Mouse (Mus musculus) forebrain, embryonic 14.5 days (tissue): Measurements from ENCODE around the gene Gprc5b. TPM values are rescaled to one million over a fixed set of nuclear protein-coding genes. Genes with fewer than 3 reads are reported as not detected.

Experiments
- ATAC-seq: fragments of 200-750 bp; cut with Nextera tagmentation; 2 replicates; pipeline ENCODE4 v1.8.0; 2017; ENCODE audit warnings: mild to moderate bottlenecking, moderate library complexity
- DNase-seq: peaks from one replicate; pipeline ENCODE4 v3.0.0-alpha.2; 2015; ENCODE audit warnings: low spot score
- H3K27ac ChIP-seq: fragments of 300-500 bp; sonication (generic); 2 replicates; pipeline ENCODE4 v1.5.1; 2014; ENCODE audit warnings: low read depth, mild to moderate bottlenecking, control low read depth, low read length, moderate library complexity
- H3K27me3 ChIP-seq: fragments of 300-500 bp; sonication (generic); replicated peaks from 2 replicates; pipeline ENCODE4 v1.6.1; 2014; ENCODE audit warnings: low read length, control low read depth, mixed read lengths; ENCODE audit not compliant: control insufficient read depth, insufficient read depth
- H3K36me3 ChIP-seq: fragments of 300-500 bp; sonication (generic); 2 replicates; pipeline ENCODE4 v1.6.1; 2014; ENCODE audit warnings: low read length, control low read depth; ENCODE audit not compliant: control insufficient read depth, insufficient read depth
- H3K4me1 ChIP-seq: fragments of 300-500 bp; sonication (generic); 2 replicates; pipeline ENCODE4 v1.6.1; 2014; ENCODE audit warnings: antibody characterized with exemption, low read length, control low read depth; ENCODE audit not compliant: control insufficient read depth, insufficient read depth
- H3K4me2 ChIP-seq: fragments of 300-500 bp; sonication (generic); 2 replicates; pipeline ENCODE4 v1.6.1; 2014; ENCODE audit warnings: mild to moderate bottlenecking, control low read depth, low read length
- H3K4me3 ChIP-seq: fragments of 300-500 bp; sonication (generic); 2 replicates; pipeline ENCODE4 v1.5.1; 2014; ENCODE audit warnings: low read depth, low read length, control low read depth
- H3K9ac ChIP-seq: fragments of 300-500 bp; sonication (generic); 2 replicates; pipeline ENCODE4 v1.6.1; 2014; ENCODE audit warnings: mild to moderate bottlenecking, low read length, control low read depth, moderate library complexity
- H3K9me3 ChIP-seq: fragments of 300-500 bp; sonication (generic); replicated peaks from 2 replicates; pipeline ENCODE4 v1.6.1; 2016; ENCODE audit warnings: low read length, control low read depth, mixed read lengths; ENCODE audit not compliant: control insufficient read depth
- WGBS: fragments of 180-500 bp; shearing (Covaris S2); extraction: QIAGEN DNeasy Blood & Tissue Kit; methylation state at CpG from one replicate; pipeline ENCODE4 v1.1.7; 2014; 5-methylcytosine and 5-hydroxymethylcytosine counted together
- polyA plus RNA-seq: library from polyadenylated mRNA; unstranded; fragments of >200 nt; fragmentation: Nextera tagmentation; extraction: Ambion mirVana; gene quantifications from 2 replicates; pipeline ENCODE4 v1.2.1, GENCODE M21; 2014

Gene Gprc5b
- polyA plus RNA-seq, 1 experiment from 2014 or later, result 12.6 TPM

DNA sequence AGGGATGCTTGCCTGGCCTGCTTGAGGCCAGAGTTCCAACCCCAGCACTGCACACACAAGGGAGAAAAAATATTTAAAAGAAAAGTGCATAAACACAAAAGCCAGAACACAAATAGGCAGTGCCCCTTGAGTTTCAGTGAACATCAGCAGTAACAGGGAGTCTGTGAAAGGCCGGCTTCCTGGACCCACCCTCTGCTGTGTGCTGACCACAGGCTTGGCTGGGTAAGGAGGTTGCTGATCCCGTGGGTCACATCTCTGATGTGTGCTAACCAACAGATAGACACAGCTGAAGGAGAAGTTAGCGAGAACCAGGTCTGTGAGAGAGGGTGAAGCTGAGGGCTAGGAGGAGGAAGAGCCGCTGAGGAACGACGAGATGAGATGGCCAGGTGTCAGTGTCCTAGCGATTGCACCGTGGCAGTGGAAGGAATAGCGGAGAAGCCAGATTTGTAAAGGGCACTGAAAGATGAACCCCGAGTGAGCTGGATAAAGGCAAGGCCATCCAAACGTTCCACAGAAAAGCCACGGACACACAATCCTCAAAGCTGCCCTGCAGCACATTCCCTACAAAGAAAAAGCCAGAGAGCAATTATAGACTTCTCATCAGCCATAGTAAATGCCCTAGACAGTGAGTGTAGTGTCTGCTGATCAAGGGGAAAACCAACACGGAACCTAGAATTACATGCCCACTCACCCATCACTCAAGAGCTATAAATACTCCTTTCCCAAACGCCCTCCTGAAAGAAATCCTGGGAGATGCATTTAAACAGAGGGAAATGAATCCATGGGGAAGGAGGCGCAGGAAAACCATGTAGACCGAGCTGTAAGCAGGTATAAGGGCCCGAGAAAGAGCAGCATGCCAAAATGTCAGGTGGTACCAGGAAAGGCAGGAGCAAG, 63.3 kb downstream of the Gprc5b start:
- no peaks in the 10 kb centered on the region for H3K27me3 ChIP-seq
- DNase-seq, result no peak
- no peak overlapping the region for H3K27ac ChIP-seq
- WGBS, result 79% methylated on average over 17 of the region's 17 CpGs
- H3K4me2 ChIP-seq, result no peak overlapping the region
- H3K9ac ChIP-seq, result no peak overlapping the region
- H3K36me3 ChIP-seq, result no peaks in the 10 kb centered on the region
- H3K4me3 ChIP-seq, result no peak overlapping the region
- H3K9me3 ChIP-seq, result no peaks in the 10 kb centered on the region
- H3K4me1 ChIP-seq, result peaks cover 2% of the 10 kb centered on the region; the same call in 1 of the 2 replicates
- no peak for ATAC-seq

DNA sequence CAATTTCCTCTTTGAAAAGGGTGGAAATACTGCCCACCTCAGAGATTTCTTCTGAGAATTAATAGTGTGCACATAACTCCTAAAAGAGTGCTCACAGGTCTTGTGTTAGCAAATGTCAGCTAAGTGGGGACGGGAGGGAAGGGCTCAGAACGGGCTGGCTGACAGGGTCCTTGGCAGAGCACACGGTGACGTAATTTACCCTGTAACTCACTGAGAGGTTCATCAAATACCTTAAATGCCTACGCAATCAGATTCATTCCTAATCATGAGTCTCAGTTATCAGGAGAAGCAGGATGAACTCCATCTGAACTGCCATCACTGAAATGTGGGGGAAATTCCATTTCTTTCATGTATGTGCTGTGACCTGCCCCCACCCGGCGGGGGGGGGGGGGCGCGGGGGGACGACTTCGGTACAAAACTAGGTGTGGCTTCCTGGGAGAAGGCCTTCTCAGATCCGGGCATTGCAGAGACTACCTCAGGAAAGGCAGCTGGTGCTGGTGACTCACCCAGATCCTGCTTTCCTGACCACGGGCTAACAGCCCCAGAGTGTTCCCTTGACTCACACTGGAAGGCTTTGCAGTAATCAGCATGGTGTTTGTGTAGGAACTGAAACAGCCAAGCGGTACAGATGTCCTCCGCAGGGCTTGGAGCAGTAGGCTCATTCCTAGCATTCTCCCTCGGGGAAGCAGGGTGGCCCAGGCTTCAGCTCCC, 65.3 kb downstream of the Gprc5b start:
- no peak for DNase-seq

GRCm38 (mm10) chr7:118928916-118929315, 66.1 kb downstream of the Gprc5b start:
- DNase-seq, result no peak
- no peak overlapping the region for H3K4me3 ChIP-seq
- H3K4me2 ChIP-seq, result no peak overlapping the region
- no peak for ATAC-seq
- WGBS, result 68% methylated on average over 8 of the region's 8 CpGs
- no peak overlapping the region for H3K27ac ChIP-seq
- no peaks in the 10 kb centered on the region for H3K36me3 ChIP-seq
- no peaks in the 10 kb centered on the region for H3K9me3 ChIP-seq
- H3K4me1 ChIP-seq, result no peaks in the 10 kb centered on the region
- H3K9ac ChIP-seq, result no peak overlapping the region
- no peaks in the 10 kb centered on the region for H3K27me3 ChIP-seq

More for the DNA sequence above, 65.3 kb downstream of the Gprc5b start:
- H3K4me3 ChIP-seq, result no peak overlapping the region
- WGBS, result 46% methylated on average over 16 of the region's 16 CpGs
- H3K9me3 ChIP-seq, result no peaks in the 10 kb centered on the region
- no peak overlapping the region for H3K27ac ChIP-seq
- no peaks in the 10 kb centered on the region for H3K4me1 ChIP-seq
- no peaks in the 10 kb centered on the region for H3K27me3 ChIP-seq
- no peak overlapping the region for H3K4me2 ChIP-seq
- H3K36me3 ChIP-seq, result no peaks in the 10 kb centered on the region
- no peak for ATAC-seq
- no peak overlapping the region for H3K9ac ChIP-seq

DNA sequence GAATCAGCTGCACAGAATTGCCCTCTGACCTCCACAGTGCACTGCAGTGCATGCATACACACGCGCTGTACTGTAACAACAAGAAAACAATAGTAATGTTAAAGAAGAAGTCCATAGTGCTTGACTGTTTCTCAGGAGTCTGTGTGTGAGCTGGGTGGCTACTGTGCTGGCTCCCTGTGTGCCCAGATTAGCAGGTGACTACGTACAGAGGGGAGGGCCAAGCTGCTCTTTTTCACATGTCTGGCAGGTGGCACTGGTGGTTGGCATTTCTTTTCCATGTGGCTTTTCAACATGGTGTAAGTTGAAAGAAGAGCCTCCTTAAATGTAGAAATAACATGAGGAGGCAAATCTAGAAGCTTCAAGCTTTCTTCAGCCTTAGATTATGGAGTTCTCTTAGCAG, 66.7 kb downstream of the Gprc5b start:
- DNase-seq (no peak), ATAC-seq (no peak)
- 91% methylated on average over 3 of the region's 3 CpGs for WGBS
- Histone ChIP-seq H3K27me3 (no peaks in the 10 kb centered on the region), H3K9me3 (no peaks in the 10 kb centered on the region), H3K4me1 (no peaks in the 10 kb centered on the region), H3K4me3 (no peak overlapping the region), H3K9ac (no peak overlapping the region), H3K27ac (no peak overlapping the region), H3K4me2 (no peak overlapping the region), H3K36me3 (no peaks in the 10 kb centered on the region)

DNA sequence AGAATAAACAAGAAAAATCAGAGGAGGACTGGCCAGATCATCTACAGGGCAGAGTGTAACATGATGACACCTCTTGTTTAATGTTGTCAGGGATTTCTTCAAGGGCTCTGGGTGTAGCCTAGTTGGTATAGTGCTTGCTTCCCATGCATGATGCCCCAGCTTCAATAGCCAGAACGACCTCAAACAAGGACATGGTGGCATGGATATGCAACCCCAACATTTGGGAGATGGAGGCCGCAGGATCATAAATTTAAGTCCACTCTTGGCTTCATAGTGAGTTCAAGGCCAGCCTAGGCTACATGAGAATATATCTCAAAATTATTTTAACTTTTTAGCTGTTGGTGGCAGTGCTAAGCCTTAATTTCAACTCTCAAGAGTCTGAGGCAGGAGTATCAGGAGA, 67.7 kb downstream of the Gprc5b start:
- Histone ChIP-seq H3K27me3 (no peaks in the 10 kb centered on the region), H3K4me2 (no peak overlapping the region), H3K4me1 (no peaks in the 10 kb centered on the region), H3K9ac (no peak overlapping the region), H3K27ac (no peak overlapping the region), H3K36me3 (no peaks in the 10 kb centered on the region), H3K9me3 (no peaks in the 10 kb centered on the region), H3K4me3 (no peak overlapping the region)
- WGBS, result 94% methylated on average over 2 of the region's 2 CpGs
- DNase-seq (no peak), ATAC-seq (no peak)

GRCm38 (mm10) chr7:118926516-118927260, 68.3 kb downstream of the Gprc5b start:
- Histone ChIP-seq H3K9me3 (no peaks in the 10 kb centered on the region), H3K4me3 (no peak overlapping the region), H3K27me3 (no peaks in the 10 kb centered on the region), H3K36me3 (no peaks in the 10 kb centered on the region), H3K27ac (no peak overlapping the region), H3K9ac (no peak overlapping the region), H3K4me1 (no peaks in the 10 kb centered on the region), H3K4me2 (no peak overlapping the region)
- ATAC-seq, result no peak
- 86% methylated on average over 6 of the region's 6 CpGs for whole genome bisulfite sequencing
- no peak for DNase-seq

DNA sequence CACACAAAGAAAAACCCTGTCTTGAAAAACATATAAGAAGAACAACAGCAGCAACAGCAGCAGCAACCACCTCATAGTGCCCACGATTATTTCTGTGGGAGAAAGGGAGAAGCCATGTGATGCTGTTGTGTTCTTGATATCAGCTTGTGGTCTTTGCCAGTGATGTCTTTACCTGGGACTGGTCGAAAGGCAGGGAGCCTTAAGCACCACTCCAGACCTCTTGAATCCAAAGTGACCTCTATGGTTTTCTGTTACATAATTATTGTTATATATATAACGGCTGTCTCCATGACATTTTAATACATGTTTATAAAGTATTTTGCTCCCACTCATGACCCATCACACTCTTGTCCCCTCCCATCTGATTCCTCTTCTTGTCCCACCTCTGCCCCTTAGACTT, 69.5 kb downstream of the Gprc5b start:
- no peaks in the 10 kb centered on the region for H3K4me1 ChIP-seq
- ATAC-seq, result no peak
- H3K27me3 ChIP-seq, result no peaks in the 10 kb centered on the region
- no peak overlapping the region for H3K9ac ChIP-seq
- H3K4me3 ChIP-seq, result no peak overlapping the region
- no peak for DNase-seq
- no peaks in the 10 kb centered on the region for H3K9me3 ChIP-seq
- no peak overlapping the region for H3K27ac ChIP-seq
- no peak overlapping the region for H3K4me2 ChIP-seq
- no peaks in the 10 kb centered on the region for H3K36me3 ChIP-seq
- WGBS, result 95% methylated on average over 3 of the region's 3 CpGs

DNA sequence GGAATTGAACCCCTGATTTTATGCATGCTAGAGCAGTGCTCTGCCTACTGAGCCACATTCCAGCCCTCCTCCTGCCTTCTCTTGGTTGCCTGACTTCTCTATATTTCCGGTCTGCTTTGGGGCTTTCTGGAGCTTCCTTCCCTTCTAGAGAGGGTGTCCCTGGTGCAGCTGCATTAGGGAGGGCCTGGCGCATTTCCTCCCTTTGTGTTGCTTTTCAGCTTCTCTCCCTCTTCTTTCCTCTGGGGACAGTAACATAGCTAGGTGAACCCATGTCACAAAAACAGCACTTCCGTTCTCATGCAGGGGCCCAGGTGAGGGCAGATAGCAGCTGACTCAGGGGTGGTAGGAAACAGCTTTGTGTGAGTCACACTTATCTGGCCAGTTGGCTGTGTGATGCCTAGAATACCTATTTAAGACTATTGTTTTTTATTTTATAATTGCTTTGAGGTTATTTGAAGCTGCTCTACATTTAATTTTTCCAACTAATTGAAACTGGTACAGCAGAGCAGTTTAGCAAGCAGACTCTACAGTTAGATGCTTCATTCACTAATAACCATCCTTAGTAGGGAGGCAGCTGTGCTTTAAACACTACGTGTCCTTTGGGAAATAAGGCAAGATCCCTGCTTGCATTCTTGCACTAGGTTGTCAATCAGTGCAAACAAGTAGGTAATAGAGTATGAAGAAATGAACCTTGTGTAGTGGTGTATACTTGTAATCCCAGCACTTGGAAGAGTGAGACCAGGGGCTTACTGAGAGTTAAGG, 72.4 kb downstream of the Gprc5b start:
- Histone ChIP-seq H3K4me1 (no peaks in the 10 kb centered on the region), H3K4me2 (no peak overlapping the region), H3K9ac (no peak overlapping the region), H3K27me3 (no peaks in the 10 kb centered on the region), H3K36me3 (no peaks in the 10 kb centered on the region), H3K27ac (no peak overlapping the region), H3K4me3 (no peak overlapping the region), H3K9me3 (no peaks in the 10 kb centered on the region)
- 80% methylated on average over 4 of the region's 4 CpGs for WGBS
- DNase-seq, result no peak
- no peak for ATAC-seq
